Mouse (Mus musculus) c-Kit-negative CD71-positive TER-119-positive erythroid progenitor cells, embryonic 14.5 days (primary cell): ENCODE data around the gene Mau2.

Experiments used
- DNase-seq: peaks from one replicate; pipeline ENCODE4 v3.0.0-alpha.2; 2013; ENCODE audit warnings: low read depth, low spot score

Mau2 gene

DNA sequence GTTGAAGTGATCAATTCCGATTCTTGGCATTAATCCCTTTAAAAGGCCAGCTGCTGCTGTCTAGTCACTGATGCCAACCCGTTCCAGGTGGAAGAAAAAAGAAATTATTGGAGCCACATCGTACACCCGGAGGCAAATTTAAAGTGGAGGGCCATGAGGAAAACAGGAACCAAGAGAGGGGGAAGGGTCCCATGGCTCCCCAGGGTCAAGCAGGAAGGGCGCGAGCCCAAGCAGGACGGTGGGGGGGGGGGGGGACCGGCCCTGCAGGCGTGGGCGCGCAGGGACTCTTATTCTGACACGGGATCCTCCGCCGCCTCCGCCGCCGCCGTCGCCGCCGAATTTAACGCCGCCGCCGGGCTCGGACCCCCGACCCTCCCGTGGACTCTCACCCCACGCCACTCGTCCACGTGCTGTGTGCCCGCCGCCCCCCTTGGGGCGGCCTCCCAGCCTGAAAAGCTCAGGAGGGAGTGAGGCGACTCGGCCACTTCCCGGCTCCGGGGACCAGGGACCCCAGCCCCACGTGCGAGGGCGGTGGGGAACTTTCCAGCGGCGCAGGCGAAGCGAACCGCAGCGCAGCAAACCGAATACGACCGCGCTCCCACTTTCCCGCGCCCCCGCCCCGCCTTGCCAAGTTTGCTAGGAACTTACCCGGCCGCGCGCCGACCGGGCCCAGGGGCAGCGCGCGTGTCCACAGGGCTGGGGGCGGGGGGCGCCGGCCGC lies 68.9 kb downstream of the Mau2 start:
- DNase-seq, result no peak

DNA sequence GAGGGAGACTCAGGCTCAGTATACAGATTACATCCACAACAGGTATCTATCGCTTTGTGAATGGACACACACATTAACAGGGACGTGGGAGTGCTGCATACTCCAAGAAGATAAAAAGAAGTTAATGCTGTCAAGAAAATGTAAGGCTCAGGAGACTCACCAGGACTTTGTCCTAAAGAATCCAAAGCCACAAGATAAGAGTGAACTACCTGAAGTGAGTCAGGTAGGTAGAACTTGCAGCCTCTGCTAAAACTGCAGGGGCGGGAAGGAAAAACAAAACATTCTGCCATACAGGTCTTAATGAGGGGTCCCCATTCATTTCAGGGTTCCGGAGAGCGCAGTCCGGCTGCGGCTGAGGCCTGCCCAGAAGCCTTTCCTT lies 69.5 kb downstream of the Mau2 start:
- no peak for DNase-seq

DNA sequence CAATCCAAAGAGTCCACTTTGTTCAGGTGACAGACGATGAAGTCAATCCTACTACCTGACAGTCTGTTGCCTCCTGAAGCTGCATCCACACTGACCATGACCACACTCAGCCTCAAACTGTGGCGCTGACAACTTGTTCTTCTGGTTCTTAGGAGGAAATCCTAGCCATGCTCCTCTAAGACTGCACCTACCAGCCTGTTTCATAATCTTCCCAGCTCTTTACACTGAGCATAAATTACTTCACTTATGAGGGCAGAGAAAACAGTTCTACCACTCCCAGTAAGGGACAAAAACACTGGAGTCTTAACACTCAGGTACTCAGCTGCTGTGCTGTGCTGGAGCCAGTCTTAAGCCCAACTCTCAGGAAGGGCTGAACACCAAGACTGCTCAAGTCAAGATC lies 71.7 kb downstream of the Mau2 start:
- DNase-seq, result no peak

DNA sequence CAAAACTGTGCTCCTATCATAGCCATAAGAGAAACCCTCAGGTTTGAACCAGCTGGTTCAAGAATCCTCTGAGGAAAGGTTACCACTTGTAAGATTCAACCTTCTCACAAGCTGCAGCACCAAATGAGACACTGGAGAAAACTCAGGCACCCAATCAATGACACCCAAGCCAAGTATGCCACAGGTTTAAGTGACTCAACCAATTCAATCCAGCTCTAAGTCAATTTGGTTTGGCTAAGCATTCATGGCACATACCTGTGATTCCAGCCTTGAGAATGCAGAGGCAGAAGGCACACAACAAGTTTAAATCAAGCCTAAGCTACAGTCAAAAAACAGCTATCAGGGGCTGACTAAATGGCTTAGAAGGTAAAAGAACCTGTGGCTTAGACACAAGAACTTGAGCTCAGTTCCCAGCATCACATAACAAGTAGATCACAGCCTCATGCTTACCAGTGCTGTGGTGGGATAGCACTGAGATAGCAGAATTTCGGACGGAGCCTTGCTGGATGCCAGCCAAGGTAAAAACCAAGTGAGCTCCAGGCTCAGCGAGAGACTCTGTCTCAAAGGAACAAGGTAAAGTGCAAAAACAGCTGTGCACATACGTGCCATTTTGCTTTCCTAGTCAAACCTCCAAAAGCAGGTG lies 75.1 kb downstream of the Mau2 start:
- no peak for DNase-seq
